Mouse (Mus musculus): ENCODE results near the gene Map3k4. TPM values are rescaled to one million over a fixed set of nuclear protein-coding genes. Genes with fewer than 3 reads are reported as not detected.

The Map3k4 gene
- polyA plus RNA-seq, 2 experiments, result 5.0 to 9.6 TPM

DNA sequence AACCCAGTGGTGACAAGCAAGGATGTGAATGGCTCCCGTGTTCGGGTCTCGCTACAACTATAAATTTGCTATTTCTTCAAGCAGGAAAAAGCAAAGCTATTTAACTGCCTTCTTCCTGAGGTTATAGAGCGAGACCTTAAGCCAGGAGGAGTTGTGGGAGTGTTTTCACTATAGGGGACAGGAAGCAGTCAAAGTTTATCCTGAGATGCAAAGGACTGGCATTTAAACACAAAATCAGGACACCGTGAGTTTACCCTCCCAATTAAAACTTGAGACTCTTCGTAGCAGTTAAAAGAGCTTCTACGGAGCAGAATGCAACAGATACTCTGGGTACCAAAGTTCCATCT is 1.0 kb downstream of the Map3k4 start:
- Histone ChIP-seq H3K4me3 (ENCODE audit: insufficient read depth in 1 of 2, low read depth in 2 of 2, low read length in 2 of 2) (peak overlapping the region; percentile 83 to 86), H3K36me3 (replicated peaks; ENCODE audit: control insufficient read depth, insufficient read depth, low read depth) (no peaks in the 10 kb centered on the region), H3K9ac (replicated peaks) (peak overlapping the region; percentile 83), H3K27me3 (ENCODE audit: control insufficient read depth, insufficient read depth, low read length) (no peaks in the 10 kb centered on the region), H3K4me2 (ENCODE audit: low read depth) (peak overlapping the region; percentile 87), H3K4me1 (replicated peaks; ENCODE audit: control insufficient read depth in 2 of 2, insufficient read depth in 2 of 2, low read length in 1 of 2) (peaks cover 3 to 10% of the 10 kb centered on the region in 2 experiments), H3K9me3 (ENCODE audit: control insufficient read depth, low read length) (no peaks in the 10 kb centered on the region), H3K27ac (no peak overlapping the region)
- WGBS (ENCODE audit: insufficient replicate concordance), result 21% methylated on average over 7 of the region's 7 CpGs
- TF ChIP-seq EP300 (IDR thresholded peaks at IDR 0.05; ENCODE audit: low read depth), result no peak
- TF ChIP-seq CTCF (IDR thresholded peaks at IDR 0.05; ENCODE audit: low read depth), result no peak
- ATAC-seq (ENCODE audit: insufficient read depth), result no peak
- DNase-seq (ENCODE audit: low read depth in 3 of 3, low spot score in 3 of 3), result no peak

GRCm38 (mm10) chr17:12316251-12316650 is 2.3 kb downstream of the Map3k4 start:
- no peak overlapping the region for H3K4me3 ChIP-seq (ENCODE audit: insufficient read depth in 1 of 2, low read depth in 2 of 2, low read length in 2 of 2)
- 83% methylated on average over 13 of the region's 13 CpGs for WGBS (ENCODE audit: insufficient replicate concordance)
- no peaks in the 10 kb centered on the region for H3K9me3 ChIP-seq (ENCODE audit: control insufficient read depth, low read length)
- no peak overlapping the region for H3K9ac ChIP-seq (replicated peaks)
- TF ChIP-seq CTCF (IDR thresholded peaks at IDR 0.05; ENCODE audit: low read depth), result no peak
- TF ChIP-seq EP300 (IDR thresholded peaks at IDR 0.05; ENCODE audit: low read depth), result no peak
- H3K27ac ChIP-seq, result no peak overlapping the region
- H3K27me3 ChIP-seq (ENCODE audit: control insufficient read depth, insufficient read depth, low read length), result no peaks in the 10 kb centered on the region
- DNase-seq (ENCODE audit: low read depth in 3 of 3, low spot score in 3 of 3), result no peak
- H3K4me1 ChIP-seq (replicated peaks; ENCODE audit: control insufficient read depth in 2 of 2, insufficient read depth in 2 of 2, low read length in 1 of 2), result peaks cover 3 to 10% of the 10 kb centered on the region in 2 experiments
- ATAC-seq (ENCODE audit: insufficient read depth), result no peak
- no peak overlapping the region for H3K4me2 ChIP-seq (ENCODE audit: low read depth)
- no peaks in the 10 kb centered on the region for H3K36me3 ChIP-seq (replicated peaks; ENCODE audit: control insufficient read depth, insufficient read depth, low read depth)

GRCm38 (mm10) chr17:12312248-12312647 is 6.3 kb downstream of the Map3k4 start:
- TF ChIP-seq CTCF (IDR thresholded peaks at IDR 0.05; ENCODE audit: low read depth), result no peak
- no peak for TF ChIP-seq EP300 (IDR thresholded peaks at IDR 0.05; ENCODE audit: low read depth)
- no peaks in the 10 kb centered on the region for H3K36me3 ChIP-seq (replicated peaks; ENCODE audit: control insufficient read depth, insufficient read depth, low read depth)
- H3K27me3 ChIP-seq (ENCODE audit: control insufficient read depth, insufficient read depth, low read length), result no peaks in the 10 kb centered on the region
- H3K9ac ChIP-seq (replicated peaks), result no peak overlapping the region
- no peak overlapping the region for H3K4me2 ChIP-seq (ENCODE audit: low read depth)
- no peak overlapping the region for H3K27ac ChIP-seq
- DNase-seq (ENCODE audit: low read depth in 3 of 3, low spot score in 3 of 3) (no peak), ATAC-seq (ENCODE audit: insufficient read depth) (no peak)
- peaks cover 0 to 8% of the 10 kb centered on the region in 2 experiments; a peak in 2 of 4 replicates for H3K4me1 ChIP-seq (replicated peaks; ENCODE audit: control insufficient read depth in 2 of 2, insufficient read depth in 2 of 2, low read length in 1 of 2)
- H3K4me3 ChIP-seq (ENCODE audit: insufficient read depth in 1 of 2, low read depth in 2 of 2, low read length in 2 of 2), result no peak overlapping the region
- WGBS (ENCODE audit: insufficient replicate concordance), result 78% methylated on average over 6 of the region's 6 CpGs
- no peaks in the 10 kb centered on the region for H3K9me3 ChIP-seq (ENCODE audit: control insufficient read depth, low read length)

DNA sequence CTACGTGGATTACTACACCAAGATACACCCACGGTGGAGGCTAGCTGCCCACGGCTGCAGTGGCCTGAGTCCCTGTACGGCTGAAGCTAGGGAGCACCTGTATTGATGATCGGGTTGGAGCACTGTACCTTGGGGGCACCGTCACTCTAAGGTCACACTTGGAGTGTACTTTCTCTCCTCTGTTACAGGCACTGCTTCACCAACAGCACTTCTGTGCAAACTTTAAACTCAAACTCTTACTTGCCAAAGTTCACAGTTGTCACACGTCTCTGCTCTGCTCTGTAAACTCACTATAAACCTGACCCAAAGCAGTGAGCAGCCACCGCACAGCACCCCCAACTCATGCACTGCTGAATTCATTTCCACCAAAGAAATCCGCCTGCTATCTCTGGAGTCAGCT is 9.1 kb downstream of the Map3k4 start:
- no peak for TF ChIP-seq EP300 (IDR thresholded peaks at IDR 0.05; ENCODE audit: low read depth)
- TF ChIP-seq CTCF (IDR thresholded peaks at IDR 0.05; ENCODE audit: low read depth), result no peak
- Histone ChIP-seq H3K4me3 (ENCODE audit: insufficient read depth in 1 of 2, low read depth in 2 of 2, low read length in 2 of 2) (no peak overlapping the region), H3K27me3 (ENCODE audit: control insufficient read depth, insufficient read depth, low read length) (no peaks in the 10 kb centered on the region), H3K9me3 (ENCODE audit: control insufficient read depth, low read length) (no peaks in the 10 kb centered on the region), H3K9ac (replicated peaks) (no peak overlapping the region), H3K4me1 (replicated peaks; ENCODE audit: control insufficient read depth in 2 of 2, insufficient read depth in 2 of 2, low read length in 1 of 2) (0 out of 4 replicates have a peak, but pooled peaks cover 0 to 3% of the 10 kb centered on the region in 2 experiments), H3K4me2 (ENCODE audit: low read depth) (no peak overlapping the region), H3K36me3 (replicated peaks; ENCODE audit: control insufficient read depth, insufficient read depth, low read depth) (no peaks in the 10 kb centered on the region), H3K27ac (no peak overlapping the region)
- 65% methylated on average over 9 of the region's 9 CpGs for WGBS (ENCODE audit: insufficient replicate concordance)
- DNase-seq (ENCODE audit: low read depth in 3 of 3, low spot score in 3 of 3) (no peak), ATAC-seq (ENCODE audit: insufficient read depth) (peak; percentile 20)

GRCm38 (mm10) chr17:12309059-12309458 is 9.5 kb downstream of the Map3k4 start:
- WGBS (ENCODE audit: insufficient replicate concordance), result 73% methylated on average over 8 of the region's 8 CpGs
- no peaks in the 10 kb centered on the region for H3K9me3 ChIP-seq (ENCODE audit: control insufficient read depth, low read length)
- H3K4me1 ChIP-seq (replicated peaks; ENCODE audit: control insufficient read depth in 2 of 2, insufficient read depth in 2 of 2, low read length in 1 of 2), result 0 out of 4 replicates have a peak, but pooled peaks cover 0 to 3% of the 10 kb centered on the region in 2 experiments
- DNase-seq (ENCODE audit: low read depth in 3 of 3, low spot score in 3 of 3) (no peak), ATAC-seq (ENCODE audit: insufficient read depth) (0 out of 2 replicates have a peak, but pooled peaks have one; percentile 6)
- H3K9ac ChIP-seq (replicated peaks), result no peak overlapping the region
- no peak overlapping the region for H3K4me2 ChIP-seq (ENCODE audit: low read depth)
- H3K4me3 ChIP-seq (ENCODE audit: insufficient read depth in 1 of 2, low read depth in 2 of 2, low read length in 2 of 2), result no peak overlapping the region
- H3K27ac ChIP-seq, result no peak overlapping the region
- no peaks in the 10 kb centered on the region for H3K27me3 ChIP-seq (ENCODE audit: control insufficient read depth, insufficient read depth, low read length)
- H3K36me3 ChIP-seq (replicated peaks; ENCODE audit: control insufficient read depth, insufficient read depth, low read depth), result no peaks in the 10 kb centered on the region
- no peak for TF ChIP-seq EP300 (IDR thresholded peaks at IDR 0.05; ENCODE audit: low read depth)
- TF ChIP-seq CTCF (IDR thresholded peaks at IDR 0.05; ENCODE audit: low read depth), result no peak
